Mouse (Mus musculus) layer of hippocampus, postnatal 10 days (tissue): ENCODE results near the gene Sirt4. TPM values are rescaled to one million over a fixed set of nuclear protein-coding genes. Genes with fewer than 3 reads are reported as not detected.
"Not testable (repeated sequence)": the region's sequence is repeated elsewhere in the genome, so short reads cannot be mapped to it uniquely, and the experiment has no call there.

ENCODE experiments used
- DNase-seq, 2 experiments: peaks; one replicate each; pipeline ENCODE4 v3.0.0; 2021; ENCODE audit warnings: low spot score in 2 of 2
- total RNA-seq, 2 experiments: library from RNA; stranded (reverse); gene quantifications; 2 replicates each; pipeline ENCODE4 v1.2.3; 2021

Sirt4 gene
- total RNA-seq, 2 experiments from 2014 or later = 25.8 to 29.8 TPM

DNA sequence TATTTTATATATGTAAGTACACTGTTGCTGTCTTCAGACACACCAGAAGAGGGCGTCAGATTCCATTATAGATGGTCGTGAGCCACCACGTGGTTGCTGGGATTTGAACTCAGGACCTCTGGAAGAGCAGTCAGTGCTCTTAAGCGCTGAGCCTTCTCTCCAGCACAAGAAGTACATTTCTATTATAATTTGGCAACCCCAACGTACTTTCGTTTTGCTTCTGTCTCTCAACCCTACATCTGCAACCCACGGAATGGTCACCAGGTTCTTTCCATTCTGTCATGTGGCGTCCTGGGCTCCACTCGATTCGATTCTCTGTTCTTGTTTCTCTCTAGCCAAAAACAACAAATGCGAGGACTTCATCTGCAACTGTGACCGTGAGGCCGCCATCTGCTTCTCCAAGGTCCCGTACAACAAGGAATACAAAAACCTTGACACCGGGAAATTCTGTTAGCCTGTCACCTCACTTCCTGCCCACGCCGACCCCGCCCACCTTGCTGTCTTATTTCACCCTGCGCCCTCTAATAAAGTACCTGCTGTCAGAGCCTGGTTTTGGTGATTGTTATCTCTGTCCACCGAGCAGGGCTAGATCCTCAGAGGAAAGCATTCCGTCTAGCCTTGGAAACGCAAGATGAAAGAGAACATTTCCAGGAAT lies 10.2 kb downstream of the Sirt4 start:
- DNase-seq = no peak

DNA sequence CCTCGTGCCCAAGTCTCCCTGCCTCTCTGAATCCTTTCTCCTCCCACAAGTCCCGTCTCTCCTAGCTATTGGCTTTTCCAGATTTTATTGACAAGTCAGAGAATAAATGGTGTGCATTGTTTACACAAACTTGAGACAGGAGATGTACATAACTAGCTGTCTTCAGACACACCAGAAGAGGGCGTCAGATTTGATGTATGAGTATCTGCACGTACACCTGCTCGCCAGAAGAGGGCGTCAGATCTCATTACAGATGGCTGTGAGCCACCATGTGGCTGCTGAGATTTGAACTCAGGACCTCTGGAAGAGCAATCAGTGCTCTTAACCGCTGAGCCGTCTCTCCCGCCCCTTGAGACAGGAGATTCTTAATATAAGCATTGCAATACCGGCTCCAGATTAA lies 11.3 kb downstream of the Sirt4 start:
- DNase-seq = no peak

DNA sequence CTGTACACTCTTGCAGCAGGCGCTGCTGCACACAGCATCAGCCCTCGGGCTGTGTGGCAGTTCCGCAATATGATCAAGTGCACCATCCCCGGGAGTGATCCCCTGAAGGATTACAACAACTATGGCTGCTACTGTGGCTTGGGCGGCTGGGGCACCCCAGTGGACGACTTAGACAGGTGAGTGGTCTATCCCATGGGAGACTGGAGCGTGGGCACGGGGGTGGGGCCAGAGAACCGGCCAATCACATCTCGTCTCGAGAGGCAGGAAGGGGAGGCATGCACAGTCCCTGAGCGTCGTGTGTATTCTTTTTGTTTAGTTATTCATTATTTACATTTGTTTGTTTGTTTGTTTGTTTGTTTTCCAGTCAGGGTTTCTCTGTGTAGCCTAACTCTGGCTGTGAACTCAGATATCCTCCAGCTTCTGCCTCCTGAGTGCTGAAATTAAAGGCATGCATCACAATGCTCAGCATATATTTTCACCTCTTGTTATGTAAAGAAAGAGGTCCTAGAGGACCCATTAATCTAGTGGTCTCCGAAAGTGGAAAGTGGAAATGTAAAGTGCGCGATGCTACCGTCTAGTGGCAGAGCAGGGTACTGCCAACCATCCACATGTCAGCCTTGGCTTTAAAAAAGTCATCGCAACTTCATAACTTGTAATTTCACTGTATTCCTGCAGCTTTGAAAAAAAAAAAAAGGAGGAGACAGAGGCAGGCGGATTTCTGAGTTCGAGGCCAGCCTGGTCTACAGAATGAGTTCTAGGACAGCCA lies 13.6 kb downstream of the Sirt4 start:
- DNase-seq = peak; percentile 61 to 76

DNA sequence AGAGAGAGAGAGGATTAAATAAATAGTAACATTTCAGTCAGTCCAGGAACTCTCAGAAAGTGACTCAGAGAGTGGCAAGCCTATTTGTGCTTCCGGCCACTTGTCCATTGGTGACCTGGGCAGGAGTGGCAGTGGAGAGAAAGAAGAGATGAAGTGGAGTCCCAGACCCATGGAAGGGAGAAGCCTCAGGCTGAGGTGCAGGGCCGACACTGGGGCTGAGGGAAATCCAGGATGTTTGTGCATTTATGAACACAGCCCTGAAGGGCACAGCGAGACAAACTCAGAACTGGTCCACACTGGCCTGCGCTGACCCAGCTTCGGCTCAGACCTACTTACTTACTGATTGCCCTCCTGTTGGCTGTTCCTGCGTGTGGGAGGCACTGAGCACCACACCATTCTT lies 14.7 kb downstream of the Sirt4 start:
- DNase-seq = no peak

DNA sequence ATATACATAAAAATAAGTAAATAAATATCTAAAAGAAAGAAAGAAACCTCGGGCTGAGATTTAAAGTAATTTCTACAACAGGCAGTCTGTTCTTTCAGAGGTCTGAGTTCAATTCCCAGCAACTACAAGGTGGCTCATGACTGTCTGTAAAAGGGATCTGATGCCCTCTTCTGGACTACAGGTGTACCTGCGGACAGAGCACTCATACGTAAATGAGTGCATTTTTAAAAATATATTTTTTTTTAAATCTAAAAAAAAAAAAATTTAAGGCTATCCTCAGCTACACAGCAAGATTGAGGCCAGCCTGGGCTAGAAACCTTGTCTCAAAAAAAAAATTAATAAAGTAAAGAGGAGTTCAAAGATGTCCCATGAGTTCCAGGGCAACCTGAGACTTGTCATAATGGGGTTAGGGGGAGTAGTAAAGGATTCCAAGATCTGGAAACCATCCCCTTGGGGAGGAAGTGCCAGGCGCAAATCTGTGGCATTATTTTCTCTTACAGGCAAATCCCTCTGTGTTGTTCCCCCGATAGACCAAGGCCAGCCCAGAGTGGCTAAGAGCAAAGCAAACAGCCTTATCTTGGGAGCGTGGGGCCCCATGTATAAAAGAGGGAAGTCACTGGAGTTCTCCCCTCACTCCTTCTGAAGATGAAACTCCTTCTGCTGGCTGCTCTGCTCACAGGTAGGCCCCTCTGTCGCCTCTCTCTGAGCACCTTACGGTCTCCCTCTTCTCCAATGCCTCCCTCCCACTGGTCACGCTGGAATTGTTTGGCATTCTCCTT lies 18.7 kb downstream of the Sirt4 start, which contains the start of gene Pla2g1b:
Gene Pla2g1b, plus strand, starts transcription at position 621 of the 779 bp plus-strand sequence.
- no peak for DNase-seq

DNA sequence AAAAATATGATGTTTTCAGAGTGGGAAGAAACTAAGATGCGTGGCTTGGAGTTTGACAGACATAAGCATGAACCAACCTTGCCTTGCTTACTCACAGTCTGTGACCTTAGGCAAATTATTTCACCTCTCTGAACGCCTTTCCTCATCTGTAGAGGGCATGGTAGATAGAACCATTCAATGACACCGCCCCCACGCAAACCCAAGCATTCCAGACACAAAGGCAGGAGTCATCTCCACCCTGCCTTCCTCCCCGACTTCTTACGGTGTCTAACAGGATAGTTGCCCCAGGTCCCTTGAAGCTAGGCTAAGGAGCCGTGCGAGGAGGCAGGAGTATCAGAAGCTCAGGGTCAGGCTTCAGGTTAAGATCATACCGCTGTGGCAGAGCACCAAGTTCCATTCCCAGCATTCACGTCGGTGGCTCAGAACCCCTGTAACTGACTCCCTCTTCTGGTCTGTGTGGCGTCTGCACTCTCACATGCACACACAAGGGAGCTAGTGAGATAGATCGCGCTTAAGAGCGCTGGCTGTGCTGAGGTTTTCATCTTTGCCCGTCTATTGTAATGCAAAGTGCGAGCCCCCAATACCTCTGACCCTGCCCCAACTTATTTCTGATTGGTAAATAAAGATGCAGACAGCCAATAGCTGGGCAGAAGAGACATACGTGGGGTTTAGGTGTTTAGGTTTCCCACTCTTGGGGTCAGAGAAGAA lies 20.0 kb downstream of the Sirt4 start:
- no peak for DNase-seq

DNA sequence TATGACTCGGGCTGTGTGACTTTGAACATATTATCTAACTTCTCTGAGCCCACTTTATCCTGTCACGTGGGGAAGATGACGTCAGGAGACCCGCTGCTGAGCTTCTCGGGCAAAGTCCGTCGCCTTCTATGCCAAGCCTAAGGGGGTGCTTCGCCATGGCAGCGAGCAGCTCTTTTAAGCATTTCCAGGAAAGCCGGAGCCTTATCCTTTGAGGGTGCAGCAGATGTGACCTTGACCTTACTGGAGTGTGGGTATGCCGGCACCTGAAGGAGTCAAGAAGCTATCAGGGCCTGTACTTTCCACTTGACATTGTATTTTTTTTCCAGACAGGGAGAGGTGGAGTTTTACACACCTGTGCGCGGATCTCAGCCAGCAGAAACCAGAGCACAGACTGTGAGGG lies 25.6 kb downstream of the Sirt4 start:
- no peak for DNase-seq

DNA sequence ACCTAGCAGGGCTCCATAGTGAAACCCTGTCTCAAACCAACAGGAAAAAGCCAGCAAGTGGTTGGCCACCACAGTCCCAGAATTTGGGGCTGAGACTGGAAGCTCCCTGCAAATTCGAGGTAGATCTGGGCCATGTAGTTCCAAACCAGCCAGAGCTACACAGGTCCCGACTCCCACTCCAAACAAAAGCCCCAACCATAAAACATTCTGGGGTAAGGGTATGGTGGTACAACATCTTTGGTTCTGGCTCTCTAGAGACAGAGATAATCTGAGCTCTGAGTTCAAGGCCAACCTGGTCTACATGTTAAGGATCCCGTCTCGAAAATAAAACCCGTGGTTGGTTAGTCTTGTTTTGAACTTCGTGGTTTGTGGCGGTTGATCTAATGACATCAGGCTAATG lies 28.7 kb downstream of the Sirt4 start:
- no peak for DNase-seq

DNA sequence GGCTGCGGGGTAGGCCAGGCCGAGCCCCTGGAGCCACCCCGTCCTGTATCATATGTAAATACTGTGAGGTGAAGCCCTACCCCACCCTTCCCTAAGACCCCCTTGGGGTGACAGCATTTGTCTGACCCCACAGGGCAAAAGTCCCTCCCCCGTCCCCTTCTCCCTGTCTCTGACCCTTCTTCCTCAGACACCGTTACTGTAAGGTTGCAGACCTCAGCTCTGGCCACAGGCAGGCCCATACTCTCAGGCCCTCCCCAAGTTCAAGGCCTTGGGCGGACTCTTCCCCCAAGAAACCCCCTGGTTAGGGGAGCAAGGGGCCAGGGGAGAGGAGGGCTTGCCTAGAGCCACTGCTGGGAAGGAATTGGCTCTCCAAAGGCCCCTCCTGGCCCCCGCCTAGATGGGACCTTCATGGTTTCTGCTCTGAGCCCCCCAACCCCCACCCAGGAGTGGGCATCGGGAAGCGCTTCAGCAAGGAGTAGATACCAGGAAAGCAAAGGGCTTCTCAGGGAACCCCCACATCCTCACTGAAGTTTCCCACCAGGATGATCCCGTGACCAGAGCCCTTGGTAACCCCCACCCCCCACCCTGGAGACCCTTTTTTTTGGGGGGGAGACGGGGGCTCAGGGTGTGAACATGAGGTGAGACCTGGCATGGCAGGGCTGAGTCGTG lies 30.0 kb downstream of the Sirt4 start:
- no peak for DNase-seq

DNA sequence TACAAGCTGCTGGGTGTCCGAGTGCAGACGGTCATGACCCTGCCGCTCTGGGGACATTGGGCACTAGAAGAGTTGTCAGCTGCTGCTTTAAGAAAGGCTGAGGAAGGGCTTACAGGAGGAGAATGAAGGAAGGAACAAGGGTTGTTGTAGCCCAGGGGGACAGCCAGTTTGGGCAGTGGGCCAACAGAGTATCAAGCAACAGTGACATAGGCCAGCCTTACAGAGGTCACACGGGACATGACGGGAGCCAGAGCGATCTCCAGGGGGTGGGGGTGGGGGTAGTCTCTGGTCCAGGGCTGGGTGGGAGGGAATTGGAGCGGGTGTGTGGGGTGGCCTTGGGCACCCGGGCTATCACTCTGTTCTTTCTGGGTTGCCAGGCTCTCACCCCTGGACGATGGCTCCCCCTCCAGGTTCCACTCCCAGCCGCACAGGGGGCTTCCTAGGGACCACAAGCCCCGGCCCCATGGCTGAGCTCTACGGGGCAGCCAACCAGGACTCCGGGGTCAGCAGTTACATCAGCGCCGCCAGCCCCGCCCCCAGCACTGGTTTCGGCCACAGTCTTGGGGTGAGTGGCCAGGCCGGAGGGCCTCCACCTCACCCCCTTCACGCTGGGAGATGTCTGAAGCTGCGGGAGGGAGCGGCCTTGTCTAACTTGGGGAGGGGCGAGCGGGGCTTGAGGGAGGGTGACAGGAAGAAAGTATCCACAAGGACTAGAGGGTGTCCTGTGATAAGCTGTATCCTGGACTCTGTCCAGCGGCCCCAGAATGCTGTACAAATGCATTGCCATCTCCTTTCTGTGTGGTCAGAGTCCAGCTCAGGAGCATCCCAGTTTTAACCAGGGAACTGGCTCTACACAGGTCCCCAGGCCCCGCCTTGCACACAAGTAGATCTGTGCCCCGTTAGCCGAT lies 33.9 kb downstream of the Sirt4 start:
- DNase-seq = no peak

DNA sequence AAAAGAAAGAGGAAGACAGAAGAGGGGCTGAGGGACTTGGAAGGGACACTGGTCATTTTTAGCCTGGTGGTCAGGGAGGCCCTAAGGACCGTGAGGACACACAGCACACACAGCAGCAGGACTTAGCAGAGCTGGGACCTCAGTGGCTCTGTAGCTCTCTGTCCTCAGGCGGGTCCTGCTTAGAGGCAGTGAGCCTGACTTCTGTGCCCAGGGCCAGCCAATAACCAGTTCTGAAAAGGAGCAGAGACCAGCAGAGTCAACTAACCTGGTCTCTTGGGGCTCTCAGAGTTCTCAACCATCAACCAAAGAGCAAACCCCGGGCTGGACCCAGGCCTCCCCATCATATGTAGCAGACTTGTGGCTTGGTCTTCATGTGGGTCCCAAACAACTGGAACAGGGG lies 35.3 kb downstream of the Sirt4 start:
- DNase-seq = no peak

DNA sequence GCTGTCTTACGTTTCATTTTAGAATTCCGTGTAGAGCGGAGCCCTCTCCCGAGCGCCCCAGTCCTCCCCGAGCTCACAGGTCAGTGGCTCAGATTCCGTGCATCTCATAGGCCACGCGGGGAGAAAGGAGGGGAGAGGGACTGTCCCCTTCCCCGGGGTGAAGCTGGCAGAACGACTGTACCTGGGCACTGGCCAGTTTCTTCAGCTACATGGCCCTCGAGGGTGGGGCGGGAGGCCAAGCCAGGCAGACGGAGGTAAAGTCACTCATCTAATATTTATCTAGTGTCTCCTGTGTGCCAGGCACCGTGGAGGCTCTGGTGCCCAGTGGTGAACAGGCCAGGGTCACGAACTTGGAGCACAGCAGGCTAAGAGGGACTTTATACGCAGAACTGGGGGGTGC lies 37.4 kb downstream of the Sirt4 start:
- no peak for DNase-seq

DNA sequence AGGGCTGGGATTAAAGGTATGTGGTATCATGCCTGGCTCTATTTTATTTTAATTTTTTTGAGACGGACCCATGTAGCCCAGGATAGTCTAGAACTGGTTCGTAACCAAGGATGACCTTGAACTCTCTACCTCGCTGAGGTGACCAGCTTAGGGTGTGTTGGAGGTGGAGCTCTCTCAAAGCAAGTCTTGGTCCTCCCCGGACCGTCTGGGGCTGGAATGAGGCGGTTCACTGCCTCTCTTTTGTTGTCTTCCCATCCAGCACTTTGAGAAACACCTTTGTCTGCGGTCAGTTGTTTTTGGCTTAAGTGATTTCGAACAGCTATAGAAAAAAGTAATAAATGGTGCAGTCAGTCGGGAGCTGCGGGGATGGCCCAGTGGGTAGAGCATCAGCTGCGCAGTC lies 40.4 kb downstream of the Sirt4 start:
- no peak for DNase-seq

DNA sequence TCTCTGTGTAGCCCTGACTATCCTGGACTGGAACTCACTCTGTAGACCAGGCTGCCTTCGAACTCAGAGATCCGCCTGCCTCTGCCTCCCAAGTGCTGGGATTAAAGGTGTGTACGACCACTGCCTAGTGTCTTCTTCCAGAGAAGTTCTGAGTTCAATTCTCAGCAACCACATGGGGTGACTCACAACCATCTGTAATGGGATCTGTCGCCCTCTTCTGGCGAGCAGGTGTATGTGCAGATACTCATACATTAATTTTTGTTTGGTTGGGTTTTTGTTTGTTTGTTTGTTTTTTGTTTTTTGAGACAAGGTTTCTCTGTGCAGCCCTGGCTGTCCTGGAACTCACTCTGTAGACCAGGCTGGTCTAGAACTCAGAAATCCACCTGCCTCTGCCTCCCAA lies 41.9 kb downstream of the Sirt4 start:
- not testable (repeated sequence) for DNase-seq

DNA sequence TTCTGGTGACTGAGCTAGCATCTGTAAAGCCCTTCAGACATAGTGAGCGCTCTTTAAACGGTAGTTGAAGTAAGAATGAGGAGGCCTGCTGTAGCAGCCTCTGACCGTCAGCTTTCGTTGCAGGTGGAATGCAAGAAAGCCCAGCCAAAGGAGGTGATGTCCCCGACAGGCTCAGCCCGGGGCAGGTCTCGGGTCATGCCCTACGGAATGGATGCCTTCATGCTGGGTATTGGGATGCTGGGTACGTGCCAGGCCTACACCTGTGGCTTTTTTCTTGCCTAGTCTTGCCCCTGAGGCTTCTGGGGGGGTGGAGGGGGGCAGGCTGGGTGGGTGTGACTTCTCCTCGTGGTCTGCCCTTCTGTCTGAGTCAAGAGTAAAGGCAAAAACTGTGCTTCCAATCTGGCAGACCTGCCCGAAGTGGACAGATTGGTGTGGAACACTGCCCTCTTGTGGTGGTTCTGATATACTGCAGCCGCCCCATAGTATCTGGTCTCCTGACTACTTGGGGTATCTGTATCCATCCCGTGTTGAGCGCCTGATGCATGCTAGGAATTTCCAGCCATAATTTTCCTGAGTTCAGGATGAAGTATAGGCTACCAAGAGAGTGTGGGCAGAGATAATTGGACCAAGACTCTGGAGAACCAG lies 43.2 kb downstream of the Sirt4 start:
- DNase-seq = peak; percentile 87 to 88

DNA sequence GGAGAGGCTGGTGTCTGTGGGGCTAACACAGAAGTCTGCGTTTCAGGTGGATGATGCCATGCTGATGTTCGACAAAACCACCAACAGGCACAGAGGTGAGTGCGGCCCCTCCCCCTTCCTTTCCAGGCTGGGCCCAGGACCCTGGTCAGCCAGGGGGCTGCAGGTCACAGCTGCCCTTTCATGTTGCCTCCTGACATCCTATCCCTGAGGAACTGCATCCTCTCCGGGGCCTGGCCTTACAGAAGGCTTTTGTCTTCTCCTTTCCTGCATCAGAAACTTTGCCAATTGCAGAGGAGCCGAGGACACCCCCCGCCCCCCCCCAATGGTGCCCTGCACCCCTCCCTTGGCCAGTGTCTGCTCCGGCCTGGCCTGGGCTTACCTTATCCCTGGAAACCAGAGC lies 45.9 kb downstream of the Sirt4 start:
- no peak for DNase-seq

DNA sequence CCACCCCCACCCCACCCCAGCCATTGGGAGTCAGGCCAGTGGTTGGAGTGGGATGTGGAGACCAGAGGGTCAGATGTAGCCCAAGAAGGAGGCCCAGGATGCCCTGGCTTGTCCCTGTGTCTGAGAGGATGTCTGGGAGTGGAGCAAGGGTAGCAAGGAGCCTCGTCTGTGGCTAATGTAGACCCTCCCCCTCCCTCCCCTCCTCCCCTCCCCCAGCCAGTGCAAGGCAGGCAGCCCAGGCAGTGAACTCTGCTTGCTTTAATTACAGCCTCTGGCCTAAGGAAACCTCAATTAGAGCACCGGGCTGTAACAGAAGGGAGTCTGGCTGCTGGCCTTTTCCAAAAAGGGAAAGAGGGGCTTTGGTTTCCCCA lies 46.6 kb downstream of the Sirt4 start:
- no peak for DNase-seq

DNA sequence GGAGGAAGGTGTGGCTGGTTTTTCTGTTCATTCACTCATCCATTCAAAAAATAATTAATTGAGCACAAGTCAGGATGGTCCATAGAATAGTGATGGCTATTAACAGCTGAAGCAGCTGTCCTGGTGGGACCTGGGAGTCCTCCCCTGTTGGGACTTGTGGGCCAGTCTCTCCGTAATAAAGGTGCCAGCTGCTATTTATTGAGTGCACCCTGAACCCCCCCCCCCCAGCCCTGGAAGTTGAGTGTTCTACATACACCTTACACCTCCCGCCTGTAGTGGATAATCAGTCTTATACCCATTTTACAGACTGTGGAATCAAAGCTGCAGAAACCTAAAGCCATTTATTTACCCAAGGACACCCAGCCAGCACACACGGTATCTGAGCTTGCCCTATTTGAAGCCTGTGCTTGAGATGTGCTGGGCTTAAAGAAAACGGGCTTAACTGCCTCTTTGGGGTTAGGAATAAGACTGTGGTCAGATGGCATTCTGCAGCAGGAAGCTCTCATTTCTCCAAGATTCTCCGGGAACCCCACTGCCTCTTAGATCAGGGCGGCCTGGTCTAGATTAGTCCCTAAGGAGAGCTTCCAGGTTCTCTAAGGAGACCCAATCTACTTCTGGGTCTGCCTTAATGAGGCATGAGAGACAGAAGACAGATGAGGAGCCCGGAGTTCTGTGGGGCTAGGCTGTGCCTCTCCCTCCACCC lies 47.1 kb downstream of the Sirt4 start:
- no peak for DNase-seq
